27 mouse cellular contexts compared by ENCODE assay signal in genomic region chr15:97620261-97620660, GRCm38 (mm10).
DNase-seq lines count a peak whose midpoint lies in the region; ATAC-seq and TF ChIP-seq lines count a peak whose summit lies in the region.
"Had no signal": no experiment of that assay in that cellular context is flagged by ENCODE, and none has a peak within 500 bp of the region (broad histone marks: within the 10 kb centered on the region; RNA-seq: fewer than 3 reads in every experiment).

No protein-coding gene starts in this region.

- H3K9me3 ChIP-seq in lung, embryonic 14.5 days (ENCODE audit: low read depth, low read length), result no peaks in the 10 kb centered on the region
- H3K9me3 ChIP-seq: hindbrain, embryonic 13.5 days; limb, embryonic 12.5 days; liver, embryonic 15.5 days had no signal

- H3K36me3 ChIP-seq in lung, embryonic 14.5 days (ENCODE audit: insufficient read depth), result no peaks in the 10 kb centered on the region
- H3K36me3 ChIP-seq: G1E; heart, embryonic 12.5 days; hindbrain, embryonic 13.5 days; limb, embryonic 12.5 days; liver, embryonic 15.5 days had no signal

- H3K9ac ChIP-seq in lung, embryonic 14.5 days, result no peak overlapping the region
- H3K9ac ChIP-seq: heart, embryonic 12.5 days; hindbrain, embryonic 13.5 days; limb, embryonic 12.5 days; liver, embryonic 15.5 days had no signal

- no peak overlapping the region for H3K27ac ChIP-seq in lung, embryonic 14.5 days (ENCODE audit: low read depth)
- H3K27ac ChIP-seq: gastrocnemius, adult 2 months; heart, adult 2 months; hindbrain, embryonic 13.5 days; limb, embryonic 12.5 days; liver, embryonic 15.5 days; macrophage had no signal

- no peaks in the 10 kb centered on the region for H3K4me1 ChIP-seq in lung, embryonic 14.5 days (ENCODE audit: insufficient read depth)
- H3K4me1 ChIP-seq: heart, embryonic 12.5 days; limb, embryonic 12.5 days; liver, embryonic 15.5 days had no signal

- peak; percentile 53 for DNase-seq in lung, embryonic 14.5 days
- no peak for DNase-seq in lung, adult 18-20 months
- DNase-seq in ES-CJ7 (ENCODE audit: low read depth, low spot score), result peak; percentile 73
- DNase-seq in R1 (ENCODE audit: low read depth, low spot score), result peak; percentile 85
- peak; percentile 41 for DNase-seq in testis, postnatal 14 days (ENCODE audit: low spot score)
- DNase-seq in cerebellum, adult 8-10 months, result no peak
- DNase-seq in cerebellum, postnatal 4 days (ENCODE audit: low spot score in 2 of 2), result no peak
- DNase-seq: adrenal gland, adult 8-10 months; cerebellum, adult 11 months; cerebellum, adult 9-11 months; gastrocnemius, adult 2 months; heart, adult 2 months; heart, postnatal 4 days; kidney, adult 9 months; kidney, postnatal 14 days; midbrain, embryonic 14.5 days; spleen, adult 18-20 months; thymus, postnatal 4 days had no signal

- no peak for ATAC-seq in lung, embryonic 14.5 days (ENCODE audit: insufficient read depth)
- ATAC-seq: CD4-positive, CD25-positive, alpha-beta regulatory T cell, adult 4 months; forebrain, embryonic 14.5 days; intestine, postnatal 0 days had no signal

- no peak overlapping the region for H3K4me3 ChIP-seq in lung, embryonic 14.5 days (ENCODE audit: low read depth, low read length)
- H3K4me3 ChIP-seq: gastrocnemius, adult 2 months; heart, adult 2 months; heart, embryonic 12.5 days; hindbrain, embryonic 13.5 days; limb, embryonic 12.5 days; liver, embryonic 15.5 days had no signal

- no peaks in the 10 kb centered on the region for H3K27me3 ChIP-seq in lung, embryonic 14.5 days (ENCODE audit: insufficient read depth, low read length)
- H3K27me3 ChIP-seq: heart, embryonic 12.5 days; limb, embryonic 12.5 days; liver, embryonic 15.5 days had no signal

- 49% methylated on average over 6 of the region's 6 CpGs for WGBS in lung, embryonic 14.5 days

- no peak overlapping the region for H3K4me2 ChIP-seq in lung, embryonic 14.5 days
- H3K4me2 ChIP-seq: heart, embryonic 12.5 days; hindbrain, embryonic 13.5 days; limb, embryonic 12.5 days; liver, embryonic 15.5 days had no signal

- no peak for TF ChIP-seq CTCF in lung, embryonic 14.5 days (IDR thresholded peaks at IDR 0.05; ENCODE audit: low read depth)

Comparison
In these comparisons a context has a peak if more than half of its experiments do, and no peak if none do; other contexts are left out.
1. DNase-seq: peak in lung, embryonic 14.5 days (single experiment), ES-CJ7 (single experiment), R1 (single experiment) and testis, postnatal 14 days (single experiment); none in lung, adult 18-20 months (0 of 2), cerebellum, adult 8-10 months (single experiment) and cerebellum, postnatal 4 days (0 of 2).